Mouse (Mus musculus) small intestine, adult 2 months (tissue): ENCODE results near the gene Sema5b. TPM values are rescaled to one million over a fixed set of nuclear protein-coding genes. Genes with fewer than 3 reads are reported as not detected.

Experiments
- H3K27ac ChIP-seq: fragments of 200-500 bp; 2 replicates; pipeline ENCODE4 v1.5.1; 2012; ENCODE audit warnings: low read depth, low read length, control low read depth, inconsistent platforms; ENCODE audit not compliant: insufficient read depth
- H3K27me3 ChIP-seq: fragments of 200-500 bp; 2 replicates; pipeline ENCODE4 v1.6.1; 2012; ENCODE audit warnings: mild to moderate bottlenecking, moderate library complexity, low read length, inconsistent platforms; ENCODE audit not compliant: control insufficient read depth, insufficient read depth
- H3K36me3 ChIP-seq: fragments of 200-500 bp; 2 replicates; pipeline ENCODE4 v1.6.1; 2012; ENCODE audit warnings: mild to moderate bottlenecking, low read length, control low read depth, inconsistent platforms; ENCODE audit not compliant: control insufficient read depth, insufficient read depth
- H3K4me1 ChIP-seq: fragments of 200-500 bp; 2 replicates; pipeline ENCODE4 v1.6.1; 2012; ENCODE audit warnings: low read length, inconsistent platforms, mixed read lengths; ENCODE audit not compliant: control insufficient read depth, insufficient read depth, insufficient read length
- H3K4me3 ChIP-seq: fragments of 200-500 bp; 2 replicates; pipeline ENCODE4 v1.5.1; 2012; ENCODE audit warnings: low read depth, mild to moderate bottlenecking, control low read depth, inconsistent platforms, low read length, moderate library complexity
- CTCF ChIP-seq: fragments of 200-500 bp; IDR thresholded peaks from 2 replicates; pipeline ENCODE4 v1.5.1; 2012; ENCODE audit warnings: low read depth, mild to moderate bottlenecking, control low read depth, inconsistent platforms, low read length, moderate library complexity, mixed read lengths; ENCODE audit not compliant: insufficient replicate concordance, insufficient read length; ENCODE audit errors: extremely low read depth
- POLR2A ChIP-seq: fragments of 200-500 bp; IDR thresholded peaks from 2 replicates; pipeline ENCODE4 v1.6.1; 2012; ENCODE audit warnings: low read depth, mild to moderate bottlenecking, control low read depth, inconsistent platforms, low read length, moderate library complexity
- WGBS: fragments of 180-500 bp; shearing (Covaris S2); methylation state at CpG from one replicate; pipeline ENCODE4 v1.1.7; 2018; 5-methylcytosine and 5-hydroxymethylcytosine counted together
- polyA plus RNA-seq: library from polyadenylated mRNA; depleted of rRNA; stranded (reverse); fragments of >200 nt; gene quantifications from 2 replicates; pipeline ENCODE4 v1.2.3, GENCODE M21; 2012

The Sema5b gene
- polyA plus RNA-seq, 1 experiment = 0.49 TPM

- Histone ChIP-seq H3K4me3 (no peak overlapping the region), H3K36me3 (no peaks in the 10 kb centered on the region), H3K27ac (no peak overlapping the region), H3K27me3 (peaks cover 23% of the 10 kb centered on the region), H3K4me1 (no peaks in the 10 kb centered on the region)
- 73% methylated on average over 8 of the region's 8 CpGs for WGBS
- no peak for TF ChIP-seq POLR2A
- TF ChIP-seq CTCF = no peak
Measured at GRCm38 (mm10) chr16:35537651-35538050, 3.3 kb upstream of the Sema5b start.

- 55% methylated on average over 10 of the region's 10 CpGs for WGBS
- H3K4me3 ChIP-seq = no peak overlapping the region
- TF ChIP-seq CTCF (no peak), POLR2A (no peak)
- no peaks in the 10 kb centered on the region for H3K36me3 ChIP-seq
- no peaks in the 10 kb centered on the region for H3K4me1 ChIP-seq
- H3K27me3 ChIP-seq = peaks cover 26% of the 10 kb centered on the region
- no peak overlapping the region for H3K27ac ChIP-seq
Measured at GRCm38 (mm10) chr16:35539041-35539440, 1.9 kb upstream of the Sema5b start.

- TF ChIP-seq CTCF = peak; percentile 14; the same call in 1 of the 2 replicates
- no peak for TF ChIP-seq POLR2A
- no peak overlapping the region for H3K27ac ChIP-seq
- WGBS = 2% methylated on average over 23 of the region's 23 CpGs
- H3K4me1 ChIP-seq = no peaks in the 10 kb centered on the region
- no peaks in the 10 kb centered on the region for H3K36me3 ChIP-seq
- H3K4me3 ChIP-seq = no peak overlapping the region
- peaks cover 26% of the 10 kb centered on the region for H3K27me3 ChIP-seq
Measured at GRCm38 (mm10) chr16:35540333-35541116, 420 bp upstream of the Sema5b start.

GRCm38 (mm10) chr16:35541661-35542420 lies 896 bp downstream of the Sema5b start:
- Histone ChIP-seq H3K36me3 (no peaks in the 10 kb centered on the region), H3K4me1 (no peaks in the 10 kb centered on the region), H3K27me3 (peaks cover 26% of the 10 kb centered on the region), H3K4me3 (peak overlapping the region; percentile 46), H3K27ac (no peak overlapping the region)
- TF ChIP-seq CTCF (no peak), POLR2A (no peak)
- 3% methylated on average over 54 of the region's 54 CpGs for WGBS

GRCm38 (mm10) chr16:35542421-35542780 lies 1.5 kb downstream of the Sema5b start:
- Histone ChIP-seq H3K4me3 (peak overlapping the region; percentile 46; the same call in 1 of the 2 replicates), H3K4me1 (no peaks in the 10 kb centered on the region), H3K27ac (no peak overlapping the region), H3K27me3 (peaks cover 26% of the 10 kb centered on the region), H3K36me3 (no peaks in the 10 kb centered on the region)
- TF ChIP-seq CTCF (no peak), POLR2A (no peak)
- 8% methylated on average over 27 of the region's 27 CpGs for WGBS

GRCm38 (mm10) chr16:35545723-35546122 lies 4.8 kb downstream of the Sema5b start:
- no peak overlapping the region for H3K27ac ChIP-seq
- TF ChIP-seq CTCF = no peak
- TF ChIP-seq POLR2A = no peak
- H3K36me3 ChIP-seq = no peaks in the 10 kb centered on the region
- WGBS = 70% methylated on average over 4 of the region's 4 CpGs
- H3K4me3 ChIP-seq = no peak overlapping the region
- H3K4me1 ChIP-seq = no peaks in the 10 kb centered on the region
- H3K27me3 ChIP-seq = peaks cover 21% of the 10 kb centered on the region

GRCm38 (mm10) chr16:35547966-35548365 lies 7.0 kb downstream of the Sema5b start:
- 0 out of 2 replicates have a peak, but pooled peaks cover 3% of the 10 kb centered on the region for H3K27me3 ChIP-seq
- H3K27ac ChIP-seq = no peak overlapping the region
- TF ChIP-seq POLR2A (no peak), CTCF (no peak)
- H3K36me3 ChIP-seq = no peaks in the 10 kb centered on the region
- no peaks in the 10 kb centered on the region for H3K4me1 ChIP-seq
- no peak overlapping the region for H3K4me3 ChIP-seq
